ENCODE assay signal across 11 mouse cellular contexts in the genomic region with DNA sequence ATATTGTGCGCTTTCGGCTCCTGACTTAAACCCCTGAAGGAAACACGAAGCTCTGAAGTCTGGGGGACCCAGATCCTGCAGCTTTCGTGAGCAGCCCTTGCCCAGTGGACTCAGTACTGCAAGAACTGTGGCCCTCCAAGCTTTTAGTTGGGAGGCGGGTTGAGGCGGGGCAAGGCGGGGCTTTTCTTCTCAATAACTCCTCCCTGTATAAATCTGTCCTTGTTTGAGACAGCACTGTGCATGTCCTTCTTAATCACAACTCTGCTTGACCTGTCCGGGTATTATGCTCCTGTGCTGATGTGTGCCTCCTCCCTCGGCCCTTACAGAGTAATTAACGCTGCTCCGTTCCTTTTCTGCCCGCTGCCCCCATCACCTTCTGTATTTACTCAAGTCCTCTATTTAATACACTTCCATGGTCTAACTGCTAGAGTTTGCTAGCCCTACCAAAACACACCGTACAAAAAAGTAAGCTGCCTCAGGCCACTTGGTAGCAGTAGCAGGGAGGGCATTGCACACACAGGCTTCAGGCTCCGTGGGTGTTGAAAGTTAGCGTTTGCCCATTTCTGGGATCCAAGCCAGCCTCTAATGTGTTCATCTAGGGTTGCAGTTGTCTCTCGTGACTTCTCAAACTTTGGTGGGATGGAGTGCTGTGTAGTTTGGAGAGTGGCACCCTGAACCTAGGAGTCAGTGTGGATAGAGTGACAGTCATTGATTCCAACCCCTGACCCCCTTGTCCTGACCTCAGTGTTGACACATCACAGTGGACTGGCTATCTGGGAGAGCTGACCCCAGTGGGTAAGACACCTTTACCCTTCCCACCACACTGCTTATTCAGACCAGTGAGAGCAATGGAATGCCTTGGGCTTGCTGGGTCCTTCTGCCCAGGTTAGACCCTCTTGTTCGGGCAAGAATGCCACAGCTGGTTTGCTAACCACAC. TPM values are rescaled to one million over a fixed set of nuclear protein-coding genes. Genes with fewer than 3 reads are reported as not detected.
A peak's percentile ranks its signal among the peaks of the same experiment; 100 is the strongest.
DNase-seq lines count a peak whose midpoint lies in the region; ATAC-seq and TF ChIP-seq lines count a peak whose summit lies in the region.
"Had no signal": no experiment of that assay in that cellular context is flagged by ENCODE, and none has a peak within 500 bp of the region (broad histone marks: within the 10 kb centered on the region; RNA-seq: fewer than 3 reads in every experiment).

No protein-coding gene starts in this region.

- H3K4me1 ChIP-seq in liver, adult 2 months (ENCODE audit: control insufficient read depth, insufficient read depth, low read length) = peaks cover 25% of the 10 kb centered on the region
- peaks cover 34% of the 10 kb centered on the region for H3K4me1 ChIP-seq in kidney, embryonic 14.5 days (ENCODE audit: control insufficient read depth, insufficient read depth, low read length)
- H3K4me1 ChIP-seq in liver, postnatal 0 days (ENCODE audit: insufficient read depth) = peaks cover 19% of the 10 kb centered on the region

- H3K4me3 ChIP-seq in liver, adult 2 months (ENCODE audit: insufficient read depth, low read depth, low read length) = no peak overlapping the region
- H3K4me3 ChIP-seq in kidney, embryonic 14.5 days (ENCODE audit: low read length) = no peak overlapping the region
- no peak overlapping the region for H3K4me3 ChIP-seq in liver, postnatal 0 days (ENCODE audit: low read depth, low read length)

- H3K9me3 ChIP-seq in kidney, embryonic 14.5 days (ENCODE audit: control insufficient read depth, low read length) = no peaks in the 10 kb centered on the region
- H3K9me3 ChIP-seq in liver, postnatal 0 days (ENCODE audit: low read length) = no peaks in the 10 kb centered on the region

- no peak overlapping the region for H3K4me2 ChIP-seq in kidney, embryonic 14.5 days (replicated peaks; ENCODE audit: low read depth, low read length)
- no peak overlapping the region for H3K4me2 ChIP-seq in liver, postnatal 0 days (ENCODE audit: low read depth, low read length)
- H3K4me2 ChIP-seq: midbrain, embryonic 11.5 days had no signal

- no peaks in the 10 kb centered on the region for H3K27me3 ChIP-seq in liver, adult 2 months (ENCODE audit: control insufficient read depth, insufficient read depth, low read length)
- H3K27me3 ChIP-seq in kidney, embryonic 14.5 days (ENCODE audit: control insufficient read depth, insufficient read depth, low read length) = no peaks in the 10 kb centered on the region
- no peaks in the 10 kb centered on the region for H3K27me3 ChIP-seq in liver, postnatal 0 days (ENCODE audit: insufficient read depth, low read length)

- ATAC-seq in kidney, embryonic 14.5 days (ENCODE audit: low FRiP score, low TSS enrichment) = peak; percentile 55
- peak; percentile 74 for ATAC-seq in liver, postnatal 0 days
- ATAC-seq in activated CD4-positive, CD25-positive, alpha-beta regulatory T cell, adult 4 months = no peak
- no peak for ATAC-seq in megakaryocyte progenitor cell, adult 5-6 weeks (replicated peaks; ENCODE audit: poor library complexity)
- ATAC-seq: forebrain, embryonic 14.5 days had no signal

- DNase-seq in liver, adult 2 months (ENCODE audit: extremely low read depth, low read depth, low spot score) = peak; percentile 91
- no peak for DNase-seq in liver
- DNase-seq in adrenal gland, postnatal 36 days = peak; percentile 70 to 73
- peak; percentile 39 for DNase-seq in liver, postnatal 0 days
- DNase-seq: heart, adult 18-20 months; thymus, postnatal 14 days had no signal

- no peak for TF ChIP-seq CTCF in liver, adult 2 months (IDR thresholded peaks at IDR 0.05; ENCODE audit: low read depth, low read length)
- TF ChIP-seq CTCF in liver, postnatal 0 days (IDR thresholded peaks at IDR 0.05; ENCODE audit: low read depth) = no peak

- H3K27ac ChIP-seq in liver, adult 2 months (replicated peaks; ENCODE audit: insufficient read depth, low read depth, low read length) = peak overlapping the region; percentile 82
- peak overlapping the region; percentile 80 for H3K27ac ChIP-seq in kidney, embryonic 14.5 days (ENCODE audit: low read depth, low read length)
- H3K27ac ChIP-seq in liver, postnatal 0 days (ENCODE audit: low read depth) = peak overlapping the region; percentile 84

- no peak for TF ChIP-seq EP300 in liver, postnatal 0 days (IDR thresholded peaks at IDR 0.05; ENCODE audit: low read depth)

- H3K9ac ChIP-seq in liver, adult 2 months (ENCODE audit: low read depth, low read length) = peak overlapping the region; percentile 38; the same call in 1 of the 2 replicates
- 0 out of 2 replicates have a peak overlapping the region, but pooled peaks have one; percentile 42 for H3K9ac ChIP-seq in kidney, embryonic 14.5 days (ENCODE audit: low read depth, low read length)
- H3K9ac ChIP-seq in liver, postnatal 0 days (replicated peaks) = no peak overlapping the region

- H3K36me3 ChIP-seq in liver, adult 2 months (ENCODE audit: control insufficient read depth, insufficient read depth, low read length) = peaks cover 3% of the 10 kb centered on the region
- peaks cover 4% of the 10 kb centered on the region; the same call in 1 of the 2 replicates for H3K36me3 ChIP-seq in kidney, embryonic 14.5 days (ENCODE audit: control insufficient read depth, insufficient read depth, low read length)
- peaks cover 7% of the 10 kb centered on the region for H3K36me3 ChIP-seq in liver, postnatal 0 days (replicated peaks; ENCODE audit: insufficient read depth, low read length)

- TF ChIP-seq POLR2A in liver, adult 2 months (IDR thresholded peaks at IDR 0.05; ENCODE audit: extremely low read depth, insufficient read depth, low read length) = no peak

- H3K79me2 ChIP-seq in liver, adult 2 months (ENCODE audit: control insufficient read depth, insufficient read depth, low read length) = no peaks in the 10 kb centered on the region

- 38% methylated on average over 17 of the region's 17 CpGs for WGBS in liver, adult 2 months
- 40% methylated on average over 17 of the region's 17 CpGs for WGBS in kidney, embryonic 14.5 days
- 72% methylated on average over 17 of the region's 17 CpGs for WGBS in liver, postnatal 0 days (ENCODE audit: insufficient replicate concordance)

RNA-seq across cellular contexts. Expression of gene Ssr1, which starts 51.8 kb away (rescaled TPM):
- 24.2 and 25.6 TPM in 2 replicates for total RNA-seq in liver, adult 2 months (2014; rRNA removed)
- polyA plus RNA-seq in liver, adult 2 months (2012; rRNA removed) = 5.9 and 6.9 TPM in 2 replicates
- 100 to 1,000 TPM; 155 to 162 TPM for total RNA-seq in adrenal gland, postnatal 36 days (2021)
- polyA plus RNA-seq in kidney, embryonic 14.5 days (2014; fragmentation: Nextera tagmentation; extraction: Ambion mirVana) = 76.7 and 133 TPM in 2 replicates
- polyA plus RNA-seq in liver, postnatal 0 days (2015; fragmentation: Nextera tagmentation; extraction: Ambion mirVana) = 48.9 and 55.1 TPM in 2 replicates
- polyA plus RNA-seq in activated CD4-positive, CD25-positive, alpha-beta regulatory T cell, adult 4 months (2017; shearing (Covaris generic)) = 100 to 1,000 TPM; 109 to 123 TPM
- 186 and 238 TPM in 2 replicates for total RNA-seq in megakaryocyte progenitor cell, adult 5-6 weeks (2015)
- total RNA-seq in megakaryocyte progenitor cell, adult 5-6 weeks (2017) = 247 and 275 TPM in 2 replicates

Comparison
In these comparisons a context has a peak if more than half of its experiments do, and no peak if none do; other contexts are left out.
1. ATAC-seq: peak in kidney, embryonic 14.5 days (single experiment) and liver, postnatal 0 days (single experiment); none in activated CD4-positive, CD25-positive, alpha-beta regulatory T cell, adult 4 months (single experiment) and megakaryocyte progenitor cell, adult 5-6 weeks (single experiment).
2. Peak in every context shown above with its lines, with median percentiles within 50 percentile points of each other: H3K27ac ChIP-seq.